Mouse (Mus musculus) left cerebral cortex, adult 9 months (tissue): Measurements from ENCODE around the gene Nexn.

Experiments
- DNase-seq, 2 experiments: peaks; one replicate each; pipeline ENCODE4 v3.0.0; 2022; ENCODE audit warnings: low spot score in 2 of 2

The Nexn gene

GRCm38 (mm10) chr3:152238836-152239235 lies 27.3 kb downstream of the Nexn start:
- no peak for DNase-seq

GRCm38 (mm10) chr3:152235805-152236204 lies 30.3 kb downstream of the Nexn start:
- DNase-seq, result no peak

GRCm38 (mm10) chr3:152235238-152235637 lies 30.9 kb downstream of the Nexn start:
- DNase-seq, result no peak

- no peak for DNase-seq
Observed at GRCm38 (mm10) chr3:152231333-152232100, 34.6 kb downstream of the Nexn start.

- no peak for DNase-seq
Observed at GRCm38 (mm10) chr3:152229271-152229670, 36.9 kb downstream of the Nexn start.

GRCm38 (mm10) chr3:152228843-152229242 lies 37.3 kb downstream of the Nexn start:
- DNase-seq, result no peak

GRCm38 (mm10) chr3:152225906-152226305 lies 40.2 kb downstream of the Nexn start:
- DNase-seq, result no peak

- DNase-seq, result no peak
Observed at GRCm38 (mm10) chr3:152224918-152225317, 41.2 kb downstream of the Nexn start.

- DNase-seq, result no peak
Observed at GRCm38 (mm10) chr3:152213416-152213815, 52.7 kb downstream of the Nexn start.

- no peak for DNase-seq
Observed at GRCm38 (mm10) chr3:152211731-152212279, 54.3 kb downstream of the Nexn start.

- peak in 1 of 2 experiments; percentile 63 for DNase-seq
Observed at GRCm38 (mm10) chr3:152210728-152211391, 55.3 kb downstream of the Nexn start.

- peak; percentile 98 to 99 for DNase-seq
Observed at GRCm38 (mm10) chr3:152209967-152210634, 56.0 kb downstream of the Nexn start, which contains the start of the genes Dnajb4 and Fubp1. Gene Dnajb4 (minus strand): TSS chr3:152210302. Gene Fubp1 (plus strand): TSS chr3:152210422.

GRCm38 (mm10) chr3:152209177-152209966 lies 56.8 kb downstream of the Nexn start:
- DNase-seq, result peak in 1 of 2 experiments; percentile 14

GRCm38 (mm10) chr3:152208096-152208885 lies 57.9 kb downstream of the Nexn start:
- DNase-seq, result no peak

- no peak for DNase-seq
Observed at GRCm38 (mm10) chr3:152207156-152207555, 59.0 kb downstream of the Nexn start.

- DNase-seq, result no peak
Observed at GRCm38 (mm10) chr3:152204577-152204976, 61.6 kb downstream of the Nexn start.

- DNase-seq, result no peak
Observed at GRCm38 (mm10) chr3:152203996-152204395, 62.2 kb downstream of the Nexn start.

GRCm38 (mm10) chr3:152203411-152203810 lies 62.7 kb downstream of the Nexn start:
- DNase-seq, result no peak

GRCm38 (mm10) chr3:152202942-152203341 lies 63.2 kb downstream of the Nexn start:
- no peak for DNase-seq

GRCm38 (mm10) chr3:152201651-152202050 lies 64.5 kb downstream of the Nexn start:
- no peak for DNase-seq

- DNase-seq, result no peak
Observed at GRCm38 (mm10) chr3:152201181-152201580, 65.0 kb downstream of the Nexn start.
